Mouse (Mus musculus) T-cell, adult 66 days (primary cell): Measurements from ENCODE around the gene Acan. TPM values are rescaled to one million over a fixed set of nuclear protein-coding genes. Genes with fewer than 3 reads are reported as not detected.

Source experiments
- total RNA-seq, 2 experiments: library from RNA; stranded (reverse); gene quantifications; 3 replicates in 1 of 2; 4 replicates in 1 of 2; pipeline ENCODE4 v1.2.4; 2023

Gene Acan
- not detected for total RNA-seq

GRCm38 (mm10) chr7:79053383-79053889 is at the start of gene Acan:
TSS of gene Acan (plus strand) at chr7:79053483.

GRCm38 (mm10) chr7:79130843-79131444 is 77.7 kb downstream of the Acan start, which contains the start of gene Hapln3:
TSS of gene Hapln3 (minus strand) at chr7:79131018.

GRCm38 (mm10) chr7:79148711-79149266 is 95.5 kb downstream of the Acan start, which contains the start of gene Mfge8:
TSS of gene Mfge8 (minus strand) at chr7:79149060.

Other genes starting within 250 kb of the Acan start
- 10 to 100 TPM; 17.9 to 18.2 TPM for gene Det1, start 206.2 kb upstream of the Acan start, total RNA-seq
- gene Aen, start 157.6 kb upstream of the Acan start, total RNA-seq: 10 to 100 TPM; 30.9 to 48.6 TPM
- 10 to 100 TPM; 13.7 to 16.0 TPM for gene Isg20, start 140.1 kb upstream of the Acan start, total RNA-seq
- gene Hapln3, start 77.5 kb downstream of the Acan start, total RNA-seq: not detected
- gene Mfge8, start 95.6 kb downstream of the Acan start, total RNA-seq: 10 to 100 TPM; 25.4 to 30.6 TPM
- 100 to 1,000 TPM; 103 to 104 TPM for gene Abhd2, start 219.7 kb downstream of the Acan start, total RNA-seq